Mouse (Mus musculus): ENCODE data around the gene Slc27a4.
A peak's percentile ranks its signal among the peaks of the same experiment; 100 is the strongest.

Slc27a4 gene

DNA sequence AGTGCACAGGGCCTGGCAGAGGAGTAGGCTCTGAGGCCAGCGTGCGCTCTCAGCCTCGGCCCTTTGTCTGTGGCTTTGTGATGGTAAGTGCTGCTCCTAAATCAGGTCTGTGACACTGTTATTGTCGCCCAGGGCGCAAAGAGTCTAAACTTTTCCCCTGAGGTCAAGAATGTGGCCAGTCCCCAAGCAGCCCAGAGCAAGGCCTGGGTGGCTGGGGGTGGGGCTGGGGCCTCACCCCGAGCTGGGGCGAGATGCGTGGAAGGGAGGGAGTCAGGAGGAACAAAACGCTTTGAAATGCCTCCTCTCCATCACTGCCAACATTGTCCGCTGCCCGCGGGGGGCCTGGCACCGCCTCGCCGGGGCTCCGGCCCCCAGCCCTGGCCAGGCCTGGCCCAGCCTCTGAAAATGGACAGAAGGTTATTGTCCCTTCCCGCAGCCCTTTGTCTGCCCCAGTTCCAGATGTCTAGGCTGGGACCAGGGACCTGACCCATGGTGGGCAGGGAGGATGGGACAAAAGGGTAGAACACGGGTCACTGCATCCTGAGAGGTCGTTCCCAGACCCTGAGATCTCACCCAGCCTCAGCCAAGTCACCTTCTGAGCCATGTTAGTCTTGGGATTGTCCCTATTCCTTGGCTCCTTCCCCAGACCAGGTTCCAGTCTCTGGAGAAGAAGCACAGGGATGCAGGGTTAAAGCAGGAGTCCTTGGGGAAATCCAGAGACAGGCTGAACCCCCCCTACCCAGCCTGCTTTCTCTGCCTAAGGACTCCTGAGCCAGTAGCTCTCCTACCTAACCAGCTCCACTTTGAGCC is 54.2 kb downstream of the Slc27a4 start:
- DNase-seq (ENCODE audit: low spot score): no peak

GRCm38 (mm10) chr2:29857341-29857740 is 54.9 kb downstream of the Slc27a4 start:
- DNase-seq (ENCODE audit: low spot score): peak; percentile 17

DNA sequence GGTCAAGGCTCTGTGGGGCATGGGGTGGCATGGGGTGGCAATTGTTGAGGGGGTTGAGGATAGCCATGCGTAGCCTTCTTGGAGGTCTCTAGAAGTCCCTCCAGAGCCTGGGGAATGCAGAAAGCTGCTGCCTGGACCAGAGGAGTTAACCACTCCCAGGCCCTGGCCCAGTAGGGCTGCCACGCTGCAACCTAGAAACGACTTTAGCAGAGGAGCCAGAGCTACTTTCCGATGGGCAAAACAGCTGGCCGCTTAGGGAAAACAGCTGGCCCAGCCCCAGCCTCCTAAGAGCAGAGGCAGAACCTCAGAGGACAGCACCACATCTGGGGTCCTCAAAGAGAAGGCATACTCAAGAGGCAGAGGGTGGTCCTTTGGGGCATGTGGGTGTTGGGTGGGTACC is 55.5 kb downstream of the Slc27a4 start:
- DNase-seq (ENCODE audit: low spot score): no peak

DNA sequence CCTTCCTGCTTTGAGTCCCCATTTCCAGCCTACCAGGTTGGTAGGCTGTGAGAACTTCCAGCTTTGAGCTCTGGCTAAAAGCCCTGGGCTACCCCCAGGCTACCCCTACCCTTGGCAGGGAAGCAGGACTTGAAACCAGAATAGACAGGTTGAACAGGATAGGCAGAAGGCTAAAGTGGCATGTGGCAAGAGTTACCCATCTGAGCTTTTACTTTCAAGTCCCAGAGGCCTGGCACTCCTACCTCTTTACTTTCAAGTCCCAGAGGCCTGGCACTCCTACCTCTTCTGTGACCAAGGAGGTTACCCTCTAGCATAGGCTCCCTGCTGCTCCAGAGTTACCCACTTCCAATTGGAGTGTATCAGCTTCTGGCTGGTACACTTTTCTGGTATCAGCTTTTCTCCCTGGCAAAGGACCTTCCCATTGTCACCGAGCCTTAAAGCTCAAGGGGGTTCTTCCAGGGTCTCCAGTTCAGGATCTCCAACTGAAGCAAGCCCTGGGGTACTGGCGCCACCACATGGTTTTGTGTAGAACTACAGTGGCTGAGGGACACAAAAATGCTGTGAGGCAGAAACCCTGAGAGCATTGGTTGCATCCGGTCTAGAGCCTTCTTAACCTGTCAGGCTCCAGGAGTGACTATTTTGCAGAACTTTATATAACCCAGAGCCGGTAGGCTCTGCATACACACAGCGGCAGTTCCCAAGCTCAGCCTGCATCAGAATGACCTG is 56.5 kb downstream of the Slc27a4 start:
- DNase-seq (ENCODE audit: low spot score): peak; percentile 45

DNA sequence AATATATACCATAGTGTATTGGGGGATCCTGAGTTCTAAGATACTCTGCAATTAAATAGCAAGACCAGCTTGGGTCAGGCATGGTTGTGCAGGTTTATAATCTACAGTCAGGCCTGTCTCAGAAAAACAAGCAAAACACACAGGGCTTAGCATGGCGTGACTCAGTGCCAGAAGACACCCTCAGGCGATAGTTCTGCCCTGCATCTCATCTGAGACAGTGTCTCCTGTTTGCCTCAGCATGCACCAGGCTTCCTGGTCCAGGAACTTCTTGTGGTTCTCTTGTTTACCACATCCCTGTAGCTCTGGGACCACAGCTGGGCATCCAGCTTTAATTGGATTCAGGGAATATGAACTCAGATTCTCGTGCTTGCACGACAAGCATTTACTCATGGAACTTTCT is 62.7 kb downstream of the Slc27a4 start:
- no peak for DNase-seq (ENCODE audit: low spot score)

Measured in MN1 (cell line).